Mouse (Mus musculus): Measurements from ENCODE around the gene Hykk.
"Not testable (repeated sequence)": the region's sequence is repeated elsewhere in the genome, so short reads cannot be mapped to it uniquely, and the experiment has no call there.

Hykk gene

DNA sequence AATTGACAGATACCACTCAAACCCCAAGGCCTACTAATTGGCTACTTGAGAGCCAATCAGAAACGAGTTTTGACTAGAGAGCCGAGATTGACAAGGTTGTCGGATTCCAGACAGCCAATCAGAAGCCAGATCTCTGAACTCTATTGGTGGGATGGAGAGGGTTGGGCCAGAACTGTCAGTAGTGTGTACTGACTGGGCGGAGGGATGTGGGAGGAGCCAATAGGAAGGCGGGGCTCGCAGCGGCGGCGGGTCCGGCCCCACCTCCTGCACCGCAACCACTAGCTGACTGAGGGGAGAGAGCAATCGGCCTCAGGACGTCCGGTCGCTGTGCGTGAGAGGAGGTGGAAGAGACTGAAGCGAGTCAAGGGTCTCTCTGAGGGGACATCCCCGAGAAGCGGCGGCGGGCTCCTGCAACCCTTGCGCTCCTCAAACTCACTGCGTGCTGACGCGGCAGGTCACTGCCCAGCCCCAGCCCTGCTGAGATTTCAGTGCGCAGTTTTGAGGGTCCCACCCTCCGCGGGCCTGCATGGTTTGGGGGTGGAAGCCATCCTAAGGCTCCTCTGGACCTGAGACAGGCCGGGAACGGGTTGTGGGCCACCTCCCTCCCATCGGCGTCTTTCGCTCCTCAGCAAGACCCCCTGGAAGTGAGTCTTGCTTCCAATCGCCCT lies at the start of gene Hykk:
TSS of gene Hykk (plus strand) at position 274 of the 668 bp plus-strand sequence.
- in situ Hi-C loops (cut with MboI, MseI): no loop called here

GRCm38 (mm10) chr9:54878759-54879158 lies 38.3 kb upstream of the Hykk start:
- in situ Hi-C loops (cut with MboI, MseI): no loop called here

GRCm38 (mm10) chr9:54892111-54892510 lies 25.0 kb upstream of the Hykk start:
- in situ Hi-C loops (cut with MboI, MseI): no loop called here

DNA sequence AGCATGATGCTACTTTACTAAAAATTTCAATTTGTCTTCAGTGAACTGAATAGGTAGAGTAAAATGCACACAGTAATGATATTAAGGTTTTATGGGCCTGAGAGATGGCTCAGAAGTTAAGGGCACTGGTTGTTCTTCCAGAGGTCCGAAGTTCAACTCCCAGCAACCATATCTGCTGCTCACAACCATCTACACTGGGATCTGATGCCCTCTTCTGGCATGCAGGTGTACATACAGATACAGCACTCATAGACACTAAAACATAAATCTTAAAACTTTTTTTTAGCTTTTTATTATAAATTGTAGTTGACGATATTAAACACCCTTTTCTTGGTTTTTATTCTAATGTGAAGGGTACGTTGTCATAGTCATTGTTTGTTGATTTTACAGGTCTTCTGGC lies 20.0 kb upstream of the Hykk start:
- in situ Hi-C loops (cut with MboI, MseI): no loop called here

DNA sequence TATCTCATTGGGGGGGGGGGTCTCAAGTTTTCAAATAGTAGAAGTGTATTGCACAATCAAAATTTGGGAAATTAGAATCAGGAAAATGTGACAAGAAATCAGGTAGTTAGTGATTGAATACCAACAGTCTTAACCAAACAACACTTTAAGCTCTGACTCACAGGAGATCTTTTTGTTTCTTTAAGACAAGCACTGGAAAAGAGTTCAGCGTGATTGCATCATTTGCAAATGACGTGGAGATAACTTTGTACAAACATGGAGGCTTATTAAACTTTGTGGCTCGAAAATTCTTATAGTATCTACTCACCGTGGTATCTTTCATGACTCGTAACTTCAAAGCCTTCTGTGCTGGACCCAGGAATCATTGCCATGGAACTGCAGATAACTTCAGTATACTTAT lies 7.6 kb upstream of the Hykk start:
- in situ Hi-C loops (cut with MboI, MseI): no loop called here

DNA sequence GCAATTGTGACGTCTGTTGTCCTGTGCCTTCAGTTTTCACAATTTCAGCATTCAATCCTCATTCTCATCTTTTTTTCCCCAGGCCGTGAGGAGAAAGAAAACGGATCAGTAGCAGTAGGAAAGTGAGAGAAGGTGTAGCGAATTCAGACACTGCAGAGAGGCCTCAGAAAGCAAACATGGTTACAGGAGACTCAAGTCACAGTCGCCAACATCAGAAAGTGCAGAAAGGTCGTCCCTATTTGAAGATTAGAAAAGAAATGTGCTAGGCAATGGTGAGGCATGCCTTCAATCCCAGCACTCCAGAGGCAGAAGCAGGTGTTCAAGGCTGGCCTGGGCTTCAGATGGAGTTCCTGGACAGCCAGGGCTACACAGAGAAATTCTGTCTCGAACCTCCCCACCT lies 1.5 kb upstream of the Hykk start:
- in situ Hi-C loops (cut with MboI, MseI): no loop called here

DNA sequence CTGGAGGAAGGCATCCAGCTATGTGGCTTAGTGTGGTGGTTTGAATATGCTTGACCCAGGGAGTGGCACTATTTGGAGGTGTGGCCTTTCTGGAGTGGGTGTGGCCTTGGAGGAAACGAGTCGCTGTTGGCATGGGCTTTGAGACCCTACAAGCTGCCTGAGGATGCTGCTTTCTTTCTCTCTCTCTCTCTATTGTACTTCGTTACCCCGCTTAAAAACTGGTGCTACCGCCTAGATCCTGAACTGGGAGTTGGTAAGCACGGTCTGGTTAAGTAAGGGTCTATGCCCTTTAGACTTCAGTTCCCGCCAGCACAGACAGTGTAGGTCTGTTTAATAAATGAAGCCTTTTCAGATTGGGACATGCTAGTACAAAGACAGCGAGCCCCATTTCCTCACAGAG lies 682 bp upstream of the Hykk start:
- in situ Hi-C loops (cut with MboI, MseI): no loop called here

DNA sequence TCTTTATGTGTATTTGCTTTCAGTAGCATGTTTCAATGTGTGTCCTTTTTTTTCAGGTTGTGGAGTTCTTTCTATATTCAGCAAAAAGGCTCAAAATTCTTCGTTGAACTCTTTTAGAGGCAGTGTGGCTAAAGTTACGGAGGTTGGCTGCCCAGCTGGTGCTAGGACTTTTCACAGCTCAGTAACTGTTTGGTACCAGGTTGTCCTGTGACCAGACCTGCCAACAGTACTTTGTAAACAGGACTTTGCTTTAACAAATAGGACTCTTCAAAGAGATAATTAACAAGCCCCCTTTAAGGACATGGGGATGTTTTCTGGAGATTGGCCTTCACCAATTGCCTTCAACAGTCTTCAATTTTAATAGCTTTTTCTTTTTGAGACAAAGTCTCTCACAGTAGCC lies 1.1 kb downstream of the Hykk start:
- in situ Hi-C loops (cut with MboI, MseI): no loop called here

DNA sequence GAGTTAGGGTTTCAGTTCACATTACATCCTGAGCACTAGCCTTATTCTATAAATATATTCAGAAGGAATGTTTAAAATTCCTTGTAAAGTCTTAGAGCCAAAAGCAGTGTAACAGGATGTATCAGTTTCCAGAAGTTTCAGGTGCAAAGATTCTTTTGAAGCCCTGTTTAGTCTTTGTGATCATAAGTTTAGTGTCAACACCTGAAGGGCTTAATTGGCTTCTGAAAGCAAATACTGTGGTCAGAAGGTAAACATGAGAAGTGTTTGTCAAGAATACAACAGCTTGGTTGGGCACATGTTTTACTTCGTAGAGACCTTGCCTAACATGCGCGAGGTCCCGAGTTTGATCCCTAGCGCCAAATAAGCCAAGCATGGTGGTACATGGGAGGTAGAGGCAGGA lies 1.7 kb downstream of the Hykk start:
- in situ Hi-C loops (cut with MboI, MseI): no loop called here

GRCm38 (mm10) chr9:54919946-54920345 lies 2.9 kb downstream of the Hykk start:
- in situ Hi-C loops (cut with MboI, MseI): no loop called here

GRCm38 (mm10) chr9:54930741-54931140 lies 13.7 kb downstream of the Hykk start:
- in situ Hi-C loops (cut with MboI, MseI): no loop called here

GRCm38 (mm10) chr9:54931765-54932164 lies 14.7 kb downstream of the Hykk start:
- in situ Hi-C loops (cut with MboI, MseI): no loop called here

- in situ Hi-C loops (cut with MboI, MseI): no loop called here
Measured at GRCm38 (mm10) chr9:54932379-54932778, 15.3 kb downstream of the Hykk start.

DNA sequence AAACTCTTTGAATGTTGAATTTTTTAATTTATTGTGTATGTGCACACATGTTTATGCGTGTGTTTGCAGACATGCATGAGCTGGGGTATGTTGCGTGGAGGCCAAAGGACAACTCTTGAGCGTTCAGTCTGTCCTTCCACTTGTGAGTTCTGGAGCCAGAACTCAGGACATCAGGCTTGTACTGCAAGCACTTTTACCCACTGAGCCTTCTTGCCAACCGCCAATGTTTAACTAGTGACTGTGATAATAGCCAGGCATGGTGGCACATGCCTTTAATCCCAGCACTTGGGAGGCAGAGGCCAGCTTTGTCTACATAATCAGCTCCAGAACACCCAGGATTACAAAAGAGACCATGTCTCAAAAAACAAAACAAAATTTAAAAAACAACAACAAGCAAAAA lies 25.0 kb downstream of the Hykk start:
- in situ Hi-C loops (cut with MboI, MseI): no loop called here

DNA sequence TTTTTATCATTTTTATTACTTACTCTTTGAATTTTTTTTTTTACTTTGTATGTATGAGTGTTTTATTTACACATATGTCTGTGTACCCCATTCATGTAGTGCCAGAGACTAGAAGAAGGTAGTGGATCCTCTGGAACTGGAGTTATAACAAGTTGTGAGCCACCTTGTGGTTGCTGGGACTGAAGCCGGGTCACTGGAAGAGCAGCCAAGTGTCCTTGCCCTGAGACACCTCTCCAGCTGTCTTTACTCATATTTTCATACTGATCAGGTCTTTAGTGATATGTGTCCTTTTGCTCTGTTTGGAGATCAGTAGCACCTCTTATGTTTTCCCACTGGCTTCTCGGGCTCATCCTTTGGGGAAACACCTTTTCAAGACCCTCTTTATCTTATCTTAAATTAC lies 27.4 kb downstream of the Hykk start:
- in situ Hi-C loops (cut with MboI, MseI): no loop called here

DNA sequence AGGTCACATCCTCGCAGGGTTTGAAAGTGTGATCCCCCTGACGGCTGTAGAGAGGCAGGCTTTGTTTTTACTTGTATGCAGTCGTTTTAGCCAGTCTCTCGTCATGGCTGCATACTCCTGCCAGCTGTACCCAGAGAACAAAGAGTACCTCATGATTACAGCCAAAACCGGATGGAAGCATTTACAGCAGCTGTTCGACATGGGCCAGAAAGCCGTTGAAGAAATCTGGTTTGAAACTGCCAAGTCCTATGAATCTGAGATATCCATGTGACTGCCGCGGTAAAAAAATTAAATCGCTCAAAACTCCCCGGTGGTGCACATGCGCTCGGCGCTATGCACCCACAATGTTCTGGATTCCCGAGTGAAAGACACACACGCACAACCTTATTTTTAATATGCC lies 29.2 kb downstream of the Hykk start:
- in situ Hi-C loops (cut with MboI, MseI): no loop called here

GRCm38 (mm10) chr9:54949465-54949864 lies 32.4 kb downstream of the Hykk start:
- in situ Hi-C loops (cut with MboI, MseI): no loop called here

DNA sequence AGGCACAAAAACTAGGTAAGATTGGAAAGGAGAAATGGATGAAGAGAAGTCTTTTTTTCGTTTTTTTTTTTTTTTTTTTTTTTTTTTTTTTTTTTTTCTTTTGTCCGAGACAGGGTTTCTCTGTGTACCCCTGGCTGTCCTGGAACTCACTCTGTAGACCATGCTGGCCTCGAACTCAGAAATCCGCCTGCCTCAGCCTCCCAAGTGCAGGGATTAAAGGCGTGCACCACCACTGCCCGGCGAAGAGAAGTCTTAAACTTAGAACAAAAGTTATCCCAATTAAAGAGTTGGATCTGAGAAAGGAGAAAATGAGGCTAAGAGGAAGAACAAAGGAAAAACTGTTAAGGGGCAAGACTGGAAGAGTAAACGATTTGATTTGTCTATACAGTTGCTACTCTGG lies 33.1 kb downstream of the Hykk start:
- in situ Hi-C loops (cut with MboI, MseI): not testable (repeated sequence)

- in situ Hi-C loops (cut with MboI, MseI): no loop called here
Measured at GRCm38 (mm10) chr9:54950575-54951321, 33.7 kb downstream of the Hykk start, which contains the start of the genes Psma4 and AY074887. TSS of gene Psma4 (plus strand) at chr9:54950790. TSS of gene AY074887 (minus strand) at chr9:54950998.

DNA sequence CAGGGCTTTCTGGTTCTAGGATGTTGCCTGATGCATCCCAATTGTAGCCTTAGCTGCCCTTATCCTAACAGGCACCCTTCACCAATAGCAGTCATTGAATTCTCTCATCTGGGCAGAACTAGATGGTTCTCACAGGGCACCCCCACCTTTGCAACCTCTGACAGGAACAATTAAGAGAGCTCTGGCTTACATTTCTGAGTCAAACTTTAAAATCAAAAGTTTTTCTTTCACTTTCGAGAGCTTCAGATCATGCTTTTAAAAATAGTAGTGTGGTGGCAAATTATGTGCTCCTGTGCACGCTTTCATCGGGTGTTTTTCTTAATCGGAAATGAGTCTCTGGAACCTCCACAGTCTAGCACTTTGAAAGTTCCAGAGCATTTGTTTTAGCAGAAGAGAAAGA lies 44.0 kb downstream of the Hykk start:
- in situ Hi-C loops (cut with MboI, MseI): no loop called here

GRCm38 (mm10) chr9:54963669-54964068 lies 46.6 kb downstream of the Hykk start:
- in situ Hi-C loops (cut with MboI, MseI): no loop called here

DNA sequence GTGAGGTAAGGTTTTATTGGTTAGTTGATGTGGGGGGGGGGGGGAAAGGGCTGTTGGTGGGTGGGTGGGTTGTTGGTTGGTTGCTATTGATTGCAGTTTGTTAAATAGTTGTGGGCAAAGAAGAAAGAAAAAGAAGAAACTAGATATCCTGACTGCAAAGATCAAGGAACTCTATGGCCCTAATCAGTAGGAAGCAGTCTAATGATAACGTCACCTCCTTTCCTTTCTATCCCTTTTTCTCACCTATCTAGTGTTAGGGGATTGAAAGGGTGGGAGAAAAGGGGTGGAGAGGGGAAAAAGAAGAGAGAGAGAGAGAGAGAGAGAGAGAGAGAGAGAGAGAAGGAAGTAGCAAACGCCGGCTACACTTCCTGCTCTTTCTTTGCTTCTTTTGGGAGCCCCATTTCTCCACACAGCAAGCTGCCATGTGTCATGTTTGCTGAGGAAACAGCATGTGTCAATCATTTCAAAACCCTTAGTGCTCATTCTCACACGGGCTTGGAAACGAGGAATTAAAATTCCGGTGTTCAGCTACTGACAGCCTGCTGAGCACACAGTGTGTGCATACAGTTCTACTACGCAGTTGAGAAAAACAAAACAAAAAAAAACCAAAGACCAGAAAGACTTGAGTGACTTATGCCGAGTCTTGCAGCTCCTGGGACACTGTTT lies 53.0 kb downstream of the Hykk start:
- in situ Hi-C loops (cut with MboI, MseI): no loop called here

DNA sequence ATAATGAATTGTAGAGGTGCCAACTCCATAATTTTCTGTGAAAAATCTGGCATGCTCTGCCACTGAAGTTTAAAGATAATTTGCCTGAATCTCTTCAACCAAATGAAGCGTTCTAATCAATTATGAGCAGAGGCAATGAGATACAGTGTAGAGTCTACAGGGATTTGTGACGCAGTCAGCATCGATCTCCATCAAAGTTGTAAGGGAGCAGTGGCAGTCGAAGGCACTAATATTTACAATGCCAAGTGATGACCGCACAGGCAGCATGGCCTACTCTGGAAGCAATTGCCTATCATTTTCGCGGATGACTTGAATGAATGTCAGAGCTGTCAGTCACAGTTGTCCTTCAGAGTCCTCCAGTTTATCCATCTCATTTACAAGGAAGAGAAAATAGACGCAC lies 63.6 kb downstream of the Hykk start, which contains the start of gene Chrna5:
TSS of gene Chrna5 (plus strand) at position 207 of the 400 bp plus-strand sequence.
- in situ Hi-C loops (cut with MboI, MseI): no loop called here

Data from T-helper 2 cell (primary cell).